Comparison of ENCODE assay signal across 11 mouse cellular contexts in genomic region chr2:4543417-4543775, GRCm38 (mm10).
A peak's percentile ranks its signal among the peaks of the same experiment; 100 is the strongest.
DNase-seq lines count a peak whose midpoint lies in the region; ATAC-seq and TF ChIP-seq lines count a peak whose summit lies in the region.
"Had no signal": no experiment of that assay in that cellular context is flagged by ENCODE, and none has a peak within 500 bp of the region (broad histone marks: within the 10 kb centered on the region; RNA-seq: fewer than 3 reads in every experiment).

No protein-coding gene starts in this region.

- ATAC-seq in hindbrain, postnatal 0 days: no peak
- ATAC-seq in forebrain, embryonic 12.5 days (ENCODE audit: low FRiP score): peak; percentile 39; the same call in 1 of the 2 replicates
- ATAC-seq in hindbrain, embryonic 15.5 days (ENCODE audit: low FRiP score, low read depth): no peak
- ATAC-seq in CD4-positive, CD25-positive, alpha-beta regulatory T cell, adult 4 months: no peak

- TF ChIP-seq POLR2A in myocyte (IDR thresholded peaks at IDR 0.05; ENCODE audit: insufficient read length, low read depth): no peak

- H3K4me1 ChIP-seq in hindbrain, embryonic 10.5 days (replicated peaks): peaks cover 74% of the 10 kb centered on the region
- 0 out of 2 replicates have a peak, but pooled peaks cover 5% of the 10 kb centered on the region for H3K4me1 ChIP-seq in hindbrain, postnatal 0 days (ENCODE audit: insufficient read depth, low read length)
- peaks cover 56% of the 10 kb centered on the region for H3K4me1 ChIP-seq in forebrain, embryonic 12.5 days
- H3K4me1 ChIP-seq in hindbrain, embryonic 15.5 days (replicated peaks): peaks cover 58% of the 10 kb centered on the region

- no peaks in the 10 kb centered on the region for H3K27me3 ChIP-seq in hindbrain, embryonic 10.5 days (ENCODE audit: insufficient read depth, poor library complexity, severe bottlenecking)
- H3K27me3 ChIP-seq in hindbrain, postnatal 0 days (ENCODE audit: insufficient read depth, low read length): no peaks in the 10 kb centered on the region
- no peaks in the 10 kb centered on the region for H3K27me3 ChIP-seq in forebrain, embryonic 12.5 days
- no peaks in the 10 kb centered on the region for H3K27me3 ChIP-seq in hindbrain, embryonic 15.5 days
- no peaks in the 10 kb centered on the region for H3K27me3 ChIP-seq in myocyte (ENCODE audit: control insufficient read depth, insufficient read depth, insufficient read length)
- H3K27me3 ChIP-seq: Patski had no signal

- intact Hi-C loops in left cerebral cortex, postnatal 10 days (cut with DNase I): no loop called here

- no peak overlapping the region for H3K9ac ChIP-seq in hindbrain, postnatal 0 days (replicated peaks; ENCODE audit: low read length)
- no peak overlapping the region for H3K9ac ChIP-seq in forebrain, embryonic 12.5 days
- no peak overlapping the region for H3K9ac ChIP-seq in hindbrain, embryonic 15.5 days
- H3K9ac ChIP-seq: liver, embryonic 15.5 days had no signal

- peak overlapping the region; percentile 91 for H3K27ac ChIP-seq in hindbrain, embryonic 10.5 days
- H3K27ac ChIP-seq in hindbrain, postnatal 0 days: no peak overlapping the region; the same call in 1 of the 2 replicates
- H3K27ac ChIP-seq in forebrain, embryonic 12.5 days: peak overlapping the region; percentile 74
- H3K27ac ChIP-seq in hindbrain, embryonic 15.5 days (replicated peaks): peak overlapping the region; percentile 68
- H3K27ac ChIP-seq: liver, embryonic 15.5 days; macrophage had no signal

- no peak for TF ChIP-seq CTCF in hindbrain, postnatal 0 days (IDR thresholded peaks at IDR 0.05; ENCODE audit: low read depth)

- H3K36me3 ChIP-seq in hindbrain, embryonic 10.5 days: peaks cover 70% of the 10 kb centered on the region
- peaks cover 8% of the 10 kb centered on the region; the same call in 1 of the 2 replicates for H3K36me3 ChIP-seq in hindbrain, postnatal 0 days (ENCODE audit: insufficient read depth, low read length)
- peaks cover 8% of the 10 kb centered on the region; the same call in 1 of the 2 replicates for H3K36me3 ChIP-seq in forebrain, embryonic 12.5 days (replicated peaks)
- peaks cover 8% of the 10 kb centered on the region for H3K36me3 ChIP-seq in hindbrain, embryonic 15.5 days
- peaks cover 18% of the 10 kb centered on the region for H3K36me3 ChIP-seq in myocyte (ENCODE audit: control insufficient read depth, insufficient read depth)
- H3K36me3 ChIP-seq: liver, embryonic 15.5 days had no signal

- no peaks in the 10 kb centered on the region for H3K79me2 ChIP-seq in myocyte (ENCODE audit: control insufficient read depth, insufficient read depth)

- H3K4me2 ChIP-seq in hindbrain, postnatal 0 days (ENCODE audit: low read depth, low read length): no peak overlapping the region
- H3K4me2 ChIP-seq in forebrain, embryonic 12.5 days: no peak overlapping the region
- no peak overlapping the region for H3K4me2 ChIP-seq in hindbrain, embryonic 15.5 days
- H3K4me2 ChIP-seq in myocyte (ENCODE audit: low read depth): peak overlapping the region; percentile 81
- H3K4me2 ChIP-seq: liver, embryonic 15.5 days had no signal

- WGBS in hindbrain, embryonic 10.5 days: 8% methylated on average over 1 of the region's 1 CpGs
- 21% methylated on average over 1 of the region's 1 CpGs for WGBS in hindbrain, postnatal 0 days
- 4% methylated on average over 1 of the region's 1 CpGs for WGBS in forebrain, embryonic 12.5 days
- 11% methylated on average over 1 of the region's 1 CpGs for WGBS in hindbrain, embryonic 15.5 days

- H3K4me3 ChIP-seq in hindbrain, embryonic 10.5 days: no peak overlapping the region
- no peak overlapping the region for H3K4me3 ChIP-seq in hindbrain, postnatal 0 days (ENCODE audit: low read length)
- H3K4me3 ChIP-seq in forebrain, embryonic 12.5 days (replicated peaks): no peak overlapping the region
- H3K4me3 ChIP-seq in hindbrain, embryonic 15.5 days: no peak overlapping the region
- H3K4me3 ChIP-seq in myocyte: no peak overlapping the region
- H3K4me3 ChIP-seq: liver, embryonic 15.5 days had no signal

- H3K9me3 ChIP-seq in hindbrain, embryonic 10.5 days: no peaks in the 10 kb centered on the region
- H3K9me3 ChIP-seq in hindbrain, postnatal 0 days (ENCODE audit: low read length): no peaks in the 10 kb centered on the region
- no peaks in the 10 kb centered on the region for H3K9me3 ChIP-seq in forebrain, embryonic 12.5 days
- H3K9me3 ChIP-seq in hindbrain, embryonic 15.5 days: no peaks in the 10 kb centered on the region
- H3K9me3 ChIP-seq: liver, embryonic 15.5 days had no signal

- DNase-seq in hindbrain, embryonic 10.5 days (ENCODE audit: low spot score): peak; percentile 44
- DNase-seq in hindbrain, postnatal 0 days (ENCODE audit: low spot score): no peak
- no peak for DNase-seq in left cerebral cortex, postnatal 10 days (ENCODE audit: extremely low spot score in 1 of 2, low spot score in 2 of 2)
- DNase-seq: adrenal gland, adult 2 months had no signal

- H3ac ChIP-seq in myocyte (ENCODE audit: control insufficient read depth, insufficient read length): no peak overlapping the region

TF ChIP-seq in myocyte, 11 proteins besides CTCF, POLR2A, EP300 and RAD21:
- TF ChIP-seq MYOD1 (IDR thresholded peaks at IDR 0.05; ENCODE audit: control insufficient read depth in 1 of 3, insufficient read length in 2 of 3, low read depth in 2 of 3) (no peak), E2F4 (IDR thresholded peaks at IDR 0.05; ENCODE audit: insufficient read depth) (no peak), MYOG (IDR thresholded peaks at IDR 0.05; ENCODE audit: control insufficient read depth in 1 of 3, insufficient read depth in 1 of 3, insufficient read length in 2 of 3, low read depth in 2 of 3) (no peak), POLR2AphosphoS2 (IDR thresholded peaks at IDR 0.05; ENCODE audit: insufficient read length, low read depth) (no peak), USF1 (IDR thresholded peaks at IDR 0.05; ENCODE audit: low read depth) (no peak), TCF12 (IDR thresholded peaks at IDR 0.05; ENCODE audit: insufficient read depth, poor library complexity, severe bottlenecking) (no peak), TCF3 (IDR thresholded peaks at IDR 0.05; ENCODE audit: insufficient read length, low read depth) (no peak), REST (IDR thresholded peaks at IDR 0.05; ENCODE audit: insufficient read depth, insufficient read length) (no peak), SRF (IDR thresholded peaks at IDR 0.05; ENCODE audit: control insufficient read depth, insufficient read length, low read depth) (no peak), CEBPB (IDR thresholded peaks at IDR 0.05; ENCODE audit: insufficient read depth, poor library complexity, severe bottlenecking) (no peak)
